Mouse (Mus musculus): ENCODE data around the gene Apol9b.
"Not testable (repeated sequence)": the region's sequence is repeated elsewhere in the genome, so short reads cannot be mapped to it uniquely, and the experiment has no call there.

Gene Apol9b

GRCm38 (mm10) chr15:77728739-77729138, at the start of gene Apol9b:
TSS of gene Apol9b (plus strand) at chr15:77729039.
- DNase-seq = not testable (repeated sequence)

- DNase-seq = peak; percentile 3
These were observed 44.9 kb upstream of the Apol9b start for GRCm38 (mm10) chr15:77683944-77684343.

- DNase-seq = not testable (repeated sequence)
These were observed 37.1 kb upstream of the Apol9b start for GRCm38 (mm10) chr15:77691532-77692311.

- DNase-seq = peak; percentile 1
These were observed 34.0 kb upstream of the Apol9b start for GRCm38 (mm10) chr15:77694687-77695295.

GRCm38 (mm10) chr15:77698656-77699055, 30.2 kb upstream of the Apol9b start, which contains the start of gene Apol7e:
TSS of gene Apol7e (plus strand) at chr15:77698857.
- DNase-seq = not testable (repeated sequence)

GRCm38 (mm10) chr15:77705306-77705705, 23.5 kb upstream of the Apol9b start:
- DNase-seq = not testable (repeated sequence)

GRCm38 (mm10) chr15:77708936-77709335, 19.9 kb upstream of the Apol9b start:
- not testable (repeated sequence) for DNase-seq

GRCm38 (mm10) chr15:77718240-77718639, 10.6 kb upstream of the Apol9b start:
- not testable (repeated sequence) for DNase-seq

GRCm38 (mm10) chr15:77721509-77721908, 7.3 kb upstream of the Apol9b start:
- DNase-seq = not testable (repeated sequence)

- not testable (repeated sequence) for DNase-seq
These were observed 4.5 kb upstream of the Apol9b start for GRCm38 (mm10) chr15:77724208-77724911.

GRCm38 (mm10) chr15:77725393-77726020, 3.3 kb upstream of the Apol9b start:
- not testable (repeated sequence) for DNase-seq

GRCm38 (mm10) chr15:77727139-77727538, 1.7 kb upstream of the Apol9b start:
- not testable (repeated sequence) for DNase-seq

- not testable (repeated sequence) for DNase-seq
These were observed 1.1 kb upstream of the Apol9b start for GRCm38 (mm10) chr15:77727745-77728144.

- no peak for DNase-seq
These were observed 2.8 kb downstream of the Apol9b start for GRCm38 (mm10) chr15:77731605-77732004.

- not testable (repeated sequence) for DNase-seq
These were observed 4.0 kb downstream of the Apol9b start for GRCm38 (mm10) chr15:77732851-77733250.

- DNase-seq = not testable (repeated sequence)
These were observed 4.5 kb downstream of the Apol9b start for GRCm38 (mm10) chr15:77733380-77733779.

- DNase-seq = not testable (repeated sequence)
These were observed 5.1 kb downstream of the Apol9b start for GRCm38 (mm10) chr15:77733903-77734302.

GRCm38 (mm10) chr15:77740511-77741297, 11.9 kb downstream of the Apol9b start:
- DNase-seq = no peak

- not testable (repeated sequence) for DNase-seq
These were observed 12.7 kb downstream of the Apol9b start for GRCm38 (mm10) chr15:77741556-77741955.

- no peak for DNase-seq
These were observed 15.8 kb downstream of the Apol9b start for GRCm38 (mm10) chr15:77744632-77745031.

- DNase-seq = no peak
These were observed 16.2 kb downstream of the Apol9b start for GRCm38 (mm10) chr15:77745081-77745480.

- DNase-seq = no peak
These were observed 17.5 kb downstream of the Apol9b start for GRCm38 (mm10) chr15:77746326-77746725.
